Mouse (Mus musculus) brain, embryonic 18.5 days (tissue): Measurements from ENCODE around the gene Sik2.

ENCODE experiments used
- DNase-seq: peaks from one replicate; pipeline ENCODE4 v3.0.0-alpha.2; 2012; ENCODE audit warnings: low read depth, low spot score

The Sik2 gene

DNA sequence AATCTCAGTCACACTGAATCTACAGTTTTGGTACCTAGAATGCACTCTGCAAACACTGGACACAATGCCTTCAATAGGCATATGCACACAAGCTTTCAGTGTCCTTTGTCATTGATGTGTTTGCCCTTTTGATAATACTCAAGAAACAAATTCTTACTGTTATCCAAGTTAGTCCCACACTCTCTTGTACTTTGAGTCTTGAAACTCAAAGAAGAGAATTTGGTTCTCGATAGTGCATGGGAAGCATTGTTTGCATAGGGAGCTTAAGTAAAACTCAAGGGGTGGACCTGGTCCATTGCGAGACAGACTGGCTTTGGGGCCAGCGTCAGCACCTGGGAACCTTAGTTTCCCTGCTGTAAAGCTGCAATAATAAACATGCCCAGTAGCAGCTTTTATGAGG is 90.7 kb downstream of the Sik2 start:
- DNase-seq = no peak

DNA sequence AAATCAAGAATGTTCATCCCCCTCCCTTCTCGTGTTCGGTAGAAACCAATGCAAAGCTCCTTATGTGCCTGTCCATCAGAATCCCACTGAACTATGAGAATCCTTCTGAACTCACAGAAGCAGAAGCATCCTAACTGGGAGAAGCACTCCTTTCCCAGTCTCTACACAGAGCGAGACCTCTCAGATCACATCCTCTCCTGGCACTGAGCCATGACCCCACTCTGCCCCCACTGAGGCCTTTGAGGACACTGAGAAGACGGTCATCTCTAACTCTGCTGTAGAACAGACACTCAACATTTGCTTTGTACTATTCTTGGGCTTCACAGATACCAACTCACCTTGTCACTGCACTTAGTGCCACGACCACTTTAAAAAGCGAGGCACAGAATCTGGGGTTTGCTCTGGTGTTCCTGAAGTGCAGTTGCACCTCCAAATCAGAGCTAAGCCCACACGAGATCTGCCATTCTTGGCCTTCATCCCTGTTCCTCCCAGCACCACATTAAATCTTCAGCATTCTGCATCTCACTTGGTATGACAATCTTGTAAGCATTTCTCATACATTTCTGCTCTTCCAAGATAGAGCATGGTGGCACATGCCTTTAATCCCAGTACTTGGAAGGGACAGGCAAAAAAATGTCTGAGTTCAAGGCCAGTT is 96.9 kb downstream of the Sik2 start:
- DNase-seq = no peak

DNA sequence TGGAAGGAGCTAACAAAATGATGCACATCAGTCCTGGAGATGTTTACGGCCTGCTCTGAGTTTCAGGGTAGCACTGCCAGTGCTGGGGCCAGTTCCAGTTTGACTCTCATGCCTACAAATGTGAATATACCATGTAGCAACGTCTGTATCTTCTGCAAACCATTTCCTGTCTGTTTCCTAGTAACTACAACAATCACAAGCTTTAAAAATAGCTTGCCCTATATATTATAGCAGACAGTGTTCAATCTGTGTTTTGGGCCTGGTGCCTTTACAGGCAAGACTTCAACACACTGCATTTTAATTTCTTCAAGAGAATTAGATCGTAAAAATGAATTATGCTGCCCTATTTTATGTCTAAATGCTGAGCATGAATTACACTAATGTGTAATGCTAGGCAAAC is 103.6 kb downstream of the Sik2 start:
- DNase-seq = no peak

DNA sequence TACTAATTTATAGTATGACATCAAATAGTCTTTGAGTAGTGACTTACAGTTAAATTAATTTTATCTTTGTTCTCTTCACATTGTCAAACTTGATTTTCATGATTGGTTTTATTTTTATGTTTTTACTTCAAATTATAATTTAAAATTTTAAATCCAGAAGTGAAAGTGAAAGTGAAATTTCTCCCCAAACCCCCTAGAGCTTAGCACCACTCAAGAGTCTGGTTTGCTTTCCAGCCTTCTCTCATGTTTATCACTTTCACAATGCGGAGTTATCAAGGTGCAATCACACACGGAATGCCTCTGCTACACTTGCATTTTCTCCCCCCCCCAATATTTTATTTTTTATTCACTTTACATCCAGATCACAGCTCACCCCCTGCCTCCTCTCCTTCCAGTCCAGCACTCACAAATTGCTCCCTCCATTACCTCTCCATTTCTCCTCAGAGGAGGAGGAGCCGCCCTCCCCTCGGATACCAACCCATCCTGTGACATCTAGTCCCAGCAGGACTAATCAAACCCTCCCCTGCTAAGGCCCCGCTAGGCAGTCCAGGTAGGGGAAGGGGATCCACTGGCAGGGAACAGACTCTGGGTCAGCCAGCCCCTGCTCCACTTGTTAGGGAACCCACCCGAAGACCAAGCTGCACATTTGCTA is 104.6 kb downstream of the Sik2 start:
- no peak for DNase-seq

DNA sequence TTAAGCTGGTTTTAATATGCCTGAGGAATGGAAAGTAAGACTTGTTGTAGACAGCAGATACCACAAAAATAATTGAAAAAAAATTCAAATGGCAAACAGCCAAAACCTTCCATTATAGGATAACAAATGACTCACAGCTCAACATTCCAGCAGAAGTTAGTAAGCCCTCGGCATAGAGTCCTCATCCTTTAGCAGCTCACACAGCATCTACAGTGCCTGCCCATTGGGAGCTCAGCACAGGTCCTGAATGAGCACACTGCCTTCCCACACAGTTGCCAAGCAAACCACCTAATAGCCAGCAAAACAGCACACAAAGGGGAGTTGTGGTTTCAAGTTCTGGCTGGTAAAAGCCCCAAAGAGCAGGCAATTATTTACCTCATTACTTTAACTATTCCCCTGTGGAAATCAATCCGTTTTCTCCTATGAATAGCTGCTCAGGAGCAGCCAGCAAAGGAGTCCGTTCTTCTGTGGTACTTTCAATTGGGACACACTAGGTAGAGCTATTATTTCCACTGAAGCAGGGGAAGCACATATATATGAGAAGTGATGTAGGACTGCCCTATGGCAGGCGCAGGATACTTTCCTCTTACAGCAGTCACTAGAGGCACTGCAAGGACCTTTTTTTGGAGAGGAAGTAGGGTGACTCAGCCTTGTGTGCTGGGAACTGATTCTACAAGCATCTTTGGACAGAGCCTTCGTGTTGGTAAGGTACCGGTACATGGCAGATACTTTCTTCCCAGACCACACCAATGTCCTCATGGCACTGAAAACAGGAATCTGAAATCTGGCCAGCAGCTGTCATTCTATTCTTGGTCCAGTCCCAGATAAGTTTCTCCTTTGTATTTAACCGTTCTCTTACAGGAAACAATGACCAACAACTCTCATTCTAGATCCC is 108.6 kb downstream of the Sik2 start:
- no peak for DNase-seq

DNA sequence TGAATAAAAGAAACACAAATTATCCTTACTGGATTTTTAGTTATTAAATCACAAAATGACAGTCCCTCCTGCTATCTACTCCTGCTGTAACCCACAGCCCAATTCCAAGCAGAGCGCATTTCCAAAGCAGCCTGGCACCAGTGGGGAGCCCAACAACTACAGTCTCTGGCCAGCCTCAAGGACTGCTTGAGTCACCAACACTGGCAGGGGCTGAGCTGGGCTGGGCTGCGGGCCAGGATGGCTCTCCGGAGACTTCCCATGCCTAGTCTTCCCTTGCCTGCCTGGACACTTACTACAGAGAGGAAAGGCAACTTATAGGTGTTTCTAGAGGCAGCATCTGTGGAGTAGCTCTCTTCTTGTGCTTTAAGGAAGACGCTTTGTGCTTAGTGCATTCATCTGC is 115.2 kb downstream of the Sik2 start:
- DNase-seq = no peak

DNA sequence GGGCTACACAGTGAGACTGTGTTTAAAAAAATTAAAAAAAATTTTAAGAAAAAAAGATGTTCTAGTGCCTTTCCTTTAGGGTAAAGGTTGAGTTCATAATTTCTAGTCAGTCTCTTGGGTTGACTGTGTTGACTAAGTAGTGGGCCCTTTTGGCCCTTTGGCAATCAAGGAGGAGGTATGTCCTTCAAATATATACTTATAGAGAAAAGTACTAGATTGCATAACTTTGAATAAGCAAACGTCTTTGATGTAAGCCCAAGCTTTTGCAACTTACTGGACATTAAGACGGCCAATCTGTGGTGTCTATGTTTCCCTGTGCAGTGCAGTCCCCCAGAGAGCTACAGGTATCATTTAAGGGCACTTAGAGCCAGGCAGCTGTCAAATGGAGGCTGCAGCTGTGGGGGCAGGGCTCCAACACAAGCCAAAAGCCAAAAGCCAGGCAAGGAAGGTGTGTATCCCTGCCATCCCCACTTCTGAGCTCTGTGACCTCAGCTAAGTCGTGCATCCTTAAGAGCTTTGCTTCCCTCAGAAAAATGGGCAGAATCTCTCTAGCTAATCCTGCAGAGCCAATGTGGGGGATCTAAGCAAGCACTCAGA is 118.3 kb downstream of the Sik2 start:
- no peak for DNase-seq

DNA sequence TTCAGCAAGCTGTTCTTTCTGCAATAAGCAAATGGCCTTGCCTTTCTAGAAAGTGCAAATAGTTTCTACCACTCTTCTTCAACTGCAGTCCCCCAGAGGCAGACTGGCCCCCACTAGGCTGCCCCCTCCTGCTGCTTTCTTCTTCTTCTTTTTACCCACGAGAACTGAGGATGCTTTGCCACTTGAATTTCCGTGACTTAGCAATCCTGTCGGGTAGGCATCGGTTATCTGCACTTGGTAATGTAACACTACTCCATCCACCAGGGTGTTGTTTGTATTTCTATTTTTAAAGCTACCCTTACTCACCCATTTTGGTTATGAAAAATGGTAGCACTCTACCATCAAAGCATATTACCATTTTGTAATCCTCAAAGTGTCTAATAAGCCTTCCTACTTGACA is 118.9 kb downstream of the Sik2 start:
- DNase-seq = no peak

DNA sequence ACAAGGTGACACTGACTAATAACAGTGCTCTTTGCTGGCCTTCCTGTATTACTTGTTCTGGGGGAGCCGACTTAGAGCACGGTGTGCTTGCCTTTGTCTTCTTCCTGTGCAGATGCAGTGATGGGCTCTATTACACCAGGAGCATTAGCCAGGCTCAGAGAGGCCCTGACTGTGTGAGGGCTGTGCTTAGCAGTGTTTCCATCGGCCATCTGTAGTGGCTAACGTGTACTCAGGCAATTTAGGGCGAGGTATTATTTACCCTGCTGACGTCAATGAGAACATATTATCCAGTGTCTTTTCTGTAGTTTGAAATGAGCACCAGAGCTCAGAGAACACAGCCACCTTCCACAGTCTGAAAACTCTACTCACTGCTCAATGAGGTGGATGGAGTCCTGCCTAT is 119.7 kb downstream of the Sik2 start:
- no peak for DNase-seq

DNA sequence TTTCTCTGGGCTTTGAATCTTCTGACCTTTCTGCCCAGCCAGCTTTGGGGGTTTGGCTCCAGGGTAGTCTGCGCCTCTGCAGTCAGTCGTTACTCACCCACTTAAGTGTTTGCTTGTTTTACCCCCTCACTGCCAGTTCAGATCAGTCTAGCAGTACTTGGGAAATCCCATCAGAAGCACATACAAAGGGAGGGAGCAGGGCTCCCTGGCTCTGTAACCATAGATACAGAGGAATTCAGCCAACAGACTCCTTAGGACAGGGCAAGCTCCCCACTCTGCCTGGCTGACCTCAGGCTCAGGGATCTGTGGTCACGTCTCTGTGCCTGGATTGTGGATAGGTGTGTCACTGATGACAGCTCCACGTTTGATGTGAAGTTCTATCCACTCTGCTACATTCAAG is 121.5 kb downstream of the Sik2 start:
- DNase-seq = no peak

DNA sequence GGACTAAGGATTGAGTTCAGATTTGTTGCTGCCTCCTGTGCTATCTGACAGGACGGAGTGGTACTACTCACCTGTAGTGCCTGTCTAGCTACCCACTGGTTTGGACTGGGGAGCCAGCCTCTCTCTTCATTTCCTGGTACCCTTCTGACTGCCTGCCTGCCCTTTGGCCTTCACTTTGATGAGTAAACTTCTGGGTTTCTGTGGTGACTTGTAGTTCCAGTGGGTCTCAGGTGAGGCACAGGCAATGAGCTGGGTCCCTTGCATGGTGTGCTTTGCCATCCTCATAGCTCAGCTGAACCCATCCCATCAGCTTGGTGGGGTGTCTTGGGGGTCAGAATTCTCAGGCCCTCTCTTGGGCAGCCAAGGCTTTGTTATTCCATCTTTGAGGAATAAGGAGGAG is 122.0 kb downstream of the Sik2 start:
- DNase-seq = no peak

DNA sequence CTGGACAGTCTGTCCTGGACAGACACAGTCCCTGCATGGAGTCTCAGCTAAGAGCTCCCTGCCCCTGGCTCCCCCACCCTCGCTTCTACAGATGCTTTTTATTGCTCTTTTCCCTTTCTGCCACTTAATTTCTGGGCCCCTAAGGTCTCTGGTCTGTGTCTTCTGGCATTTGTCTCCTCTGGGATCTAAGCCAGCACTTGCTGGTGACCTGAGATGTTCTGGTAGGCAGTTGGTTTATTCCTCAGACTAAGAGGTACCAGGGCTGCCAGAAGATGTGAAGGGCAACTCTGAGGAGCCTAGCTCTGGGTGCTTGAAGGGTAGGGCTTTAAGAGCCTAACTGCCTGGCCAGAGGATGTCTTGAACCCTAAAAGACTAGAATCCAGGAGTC is 123.3 kb downstream of the Sik2 start:
- DNase-seq = no peak

DNA sequence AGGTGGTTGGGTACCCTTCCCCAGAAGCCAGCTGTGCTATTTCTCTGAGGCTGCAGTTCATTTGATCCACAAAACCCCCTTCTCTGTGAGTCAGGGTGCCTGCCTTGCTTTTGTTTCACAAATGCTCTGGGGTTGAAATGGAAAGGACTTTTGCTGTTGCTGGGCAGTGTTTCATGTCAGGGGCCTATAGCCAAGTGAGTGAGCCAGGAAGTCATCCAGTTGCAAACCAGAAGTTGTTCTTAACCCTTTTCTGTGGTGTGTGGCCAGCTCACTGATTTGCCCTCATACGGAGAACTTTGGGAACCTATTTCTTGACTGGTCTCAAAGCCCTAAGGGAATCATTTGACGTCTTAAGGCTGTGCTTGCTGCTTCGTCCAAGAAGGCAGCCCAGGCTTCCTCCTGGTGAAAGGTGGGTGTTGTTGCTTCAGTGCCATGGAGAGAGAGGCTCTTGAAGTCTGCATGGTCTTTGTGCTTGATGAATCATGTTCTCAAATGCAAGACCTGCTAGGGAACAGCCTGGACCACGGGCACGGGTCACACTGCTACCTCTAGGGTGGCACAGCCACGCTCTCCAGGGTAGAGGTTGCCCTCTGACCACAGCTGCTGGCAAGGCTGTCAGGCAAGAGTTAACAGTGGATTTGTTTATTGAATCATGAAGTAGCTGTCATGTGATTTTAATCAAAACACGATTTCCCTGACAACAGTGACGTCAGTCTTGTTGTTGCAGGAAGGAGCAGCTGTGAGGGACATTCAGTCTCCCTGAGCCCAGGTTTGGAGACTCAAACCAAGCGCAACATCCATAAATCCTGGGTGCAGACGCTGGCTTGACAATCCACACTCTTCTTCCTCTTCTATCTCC is 123.9 kb downstream of the Sik2 start:
- DNase-seq = peak; percentile 30

DNA sequence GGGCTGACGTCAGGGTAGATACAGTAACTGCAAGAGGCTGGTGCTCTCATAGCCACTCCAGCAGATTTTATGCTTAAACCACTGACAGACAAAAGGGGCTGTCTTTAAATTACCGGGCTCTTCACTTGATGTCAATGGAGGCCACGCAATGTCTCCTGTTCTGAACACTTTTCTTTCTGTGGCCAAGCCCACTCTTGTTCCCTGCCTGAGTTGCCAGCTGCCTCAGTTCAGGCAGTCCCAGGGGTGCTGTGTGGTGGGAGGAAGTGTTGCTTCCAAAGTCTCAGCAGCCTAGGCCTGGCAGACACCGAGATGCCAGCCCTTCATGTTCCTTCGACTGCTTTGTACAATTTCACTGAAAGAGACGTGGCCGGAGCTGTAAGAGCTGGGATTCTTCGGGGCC is 124.8 kb downstream of the Sik2 start:
- no peak for DNase-seq

DNA sequence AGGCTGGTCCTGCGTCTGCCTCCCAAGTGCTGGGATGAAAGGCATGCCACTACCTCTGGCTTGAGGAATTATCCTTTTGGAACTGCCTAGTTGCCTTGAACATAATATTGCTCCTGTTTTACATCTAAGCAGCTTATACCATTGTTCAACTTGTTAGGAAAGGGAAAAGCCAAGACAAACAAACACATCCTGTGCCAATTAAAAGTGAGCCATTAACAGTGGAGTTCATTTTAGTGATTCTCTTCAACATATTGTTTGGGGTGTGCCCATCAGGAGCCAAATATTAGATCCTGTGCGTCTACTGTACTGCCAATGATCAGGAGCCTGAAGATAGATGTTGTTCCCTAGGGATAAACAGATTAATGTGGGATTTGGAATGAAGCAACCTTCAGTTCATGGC is 126.7 kb downstream of the Sik2 start:
- DNase-seq = no peak

DNA sequence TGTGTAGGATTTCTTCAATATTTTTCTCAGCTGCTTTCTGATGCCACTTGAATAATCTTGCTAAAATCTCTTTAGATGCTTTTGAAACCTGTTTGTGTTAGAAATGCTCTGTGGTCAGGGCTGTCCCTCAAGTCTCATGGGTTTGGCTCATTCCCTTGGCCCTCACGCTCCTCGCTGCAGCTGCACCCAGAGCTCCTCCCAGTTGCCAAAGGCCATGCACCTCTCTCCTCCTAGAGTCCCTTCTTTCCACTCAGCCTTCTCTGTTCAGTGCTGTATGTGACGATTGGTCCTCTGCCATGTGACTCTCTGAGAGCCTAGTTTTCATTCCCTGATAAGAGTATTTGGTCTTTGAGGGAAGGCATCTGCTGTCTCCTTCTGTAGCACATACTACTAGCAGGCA is 131.4 kb downstream of the Sik2 start:
- no peak for DNase-seq

DNA sequence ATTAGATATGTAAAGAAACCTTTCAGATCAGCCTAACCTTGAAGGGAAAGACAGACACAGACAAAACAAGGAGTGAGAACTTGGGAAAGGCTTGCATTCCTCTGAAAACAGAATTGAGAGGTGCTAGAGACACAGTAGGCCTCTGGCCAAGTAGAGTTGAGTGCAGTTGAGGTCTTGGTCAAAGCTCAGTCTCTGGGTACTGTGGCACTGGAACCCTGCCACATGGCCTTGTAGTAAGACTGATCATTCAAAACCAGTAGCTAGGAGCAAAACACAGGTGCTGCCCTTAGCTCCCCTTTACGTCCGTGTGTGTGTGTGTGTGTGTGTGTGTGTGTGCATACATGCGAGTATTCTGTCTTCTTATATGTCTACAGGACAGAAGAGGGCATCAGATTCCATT is 132.6 kb downstream of the Sik2 start:
- DNase-seq = no peak

DNA sequence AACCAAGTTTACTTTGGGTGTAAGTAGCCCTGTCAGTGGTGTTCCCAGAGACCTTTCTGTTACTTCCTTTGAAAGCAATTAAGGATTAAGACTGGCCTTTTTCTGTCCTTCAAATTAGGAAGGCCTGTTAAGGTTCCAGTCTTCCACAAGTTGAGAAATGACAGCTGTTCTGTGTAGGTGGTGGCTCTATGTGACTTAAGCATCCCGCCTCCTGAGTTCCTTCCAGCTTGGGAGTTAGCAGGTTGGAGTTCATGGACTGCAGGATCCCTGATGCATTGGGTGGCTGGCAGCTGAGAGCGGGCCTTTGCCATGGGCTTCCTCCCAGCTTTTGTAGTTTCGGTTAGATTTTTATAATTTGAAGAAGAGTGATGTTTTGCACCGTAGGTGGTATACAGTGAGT is 133.4 kb downstream of the Sik2 start:
- no peak for DNase-seq

DNA sequence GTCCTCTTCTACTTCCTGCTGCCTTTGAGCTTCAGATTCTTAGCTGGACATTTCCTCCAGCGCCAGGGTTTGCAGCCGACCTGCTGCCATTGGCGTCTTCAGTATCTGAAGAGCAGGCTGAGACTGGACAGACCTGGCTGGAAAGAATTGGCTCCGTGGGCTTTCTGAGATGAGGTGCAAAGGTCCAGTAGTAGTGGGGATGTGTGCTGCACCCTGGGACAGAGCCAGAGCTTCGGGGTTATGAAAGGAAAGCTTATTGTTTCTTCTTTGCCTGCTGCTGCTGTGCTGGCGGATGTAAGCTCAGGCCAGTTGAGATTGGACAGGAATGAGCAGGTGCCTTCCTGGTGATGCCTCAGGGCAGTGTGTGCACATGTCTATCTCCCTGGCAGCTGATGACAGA is 134.8 kb downstream of the Sik2 start:
- DNase-seq = no peak

DNA sequence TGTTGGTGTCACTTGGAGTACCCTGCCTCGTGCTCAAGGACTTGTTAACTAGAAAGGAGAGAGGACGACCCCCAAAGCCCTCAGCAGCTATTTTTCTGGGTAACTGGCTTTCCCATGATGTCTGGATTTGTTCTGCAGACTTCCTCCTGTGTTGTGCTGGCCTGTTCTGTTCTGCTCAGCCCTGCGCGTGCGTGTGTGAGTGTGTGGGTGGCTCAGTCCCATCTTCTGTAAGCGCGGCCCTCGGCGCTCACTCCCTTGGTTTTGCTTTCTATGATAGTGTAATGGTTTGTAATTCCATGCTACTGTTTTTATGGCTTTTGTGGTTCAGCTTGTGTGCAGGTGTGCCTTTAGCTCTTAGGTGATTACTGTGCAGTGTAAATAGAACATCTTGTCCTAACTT is 135.7 kb downstream of the Sik2 start:
- DNase-seq = no peak

DNA sequence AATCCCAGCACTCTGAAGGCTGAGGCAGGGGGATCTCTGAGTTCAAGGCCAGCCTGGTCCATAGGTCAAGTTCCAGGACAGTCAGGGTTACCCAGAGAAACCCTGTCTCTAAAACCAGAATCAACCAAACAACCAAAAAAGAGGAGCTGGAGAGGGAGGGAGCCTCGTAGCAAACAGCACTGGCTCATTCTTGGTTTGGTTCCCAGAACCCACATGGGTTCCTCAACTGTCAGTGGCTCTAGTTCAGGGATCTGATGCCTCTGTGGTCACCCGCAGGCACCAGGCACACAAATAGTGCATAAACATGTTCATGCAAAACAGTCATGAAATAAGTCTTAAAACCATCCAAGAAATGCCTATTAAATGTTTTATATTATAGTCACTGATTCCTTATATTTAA is 140.7 kb downstream of the Sik2 start:
- no peak for DNase-seq

DNA sequence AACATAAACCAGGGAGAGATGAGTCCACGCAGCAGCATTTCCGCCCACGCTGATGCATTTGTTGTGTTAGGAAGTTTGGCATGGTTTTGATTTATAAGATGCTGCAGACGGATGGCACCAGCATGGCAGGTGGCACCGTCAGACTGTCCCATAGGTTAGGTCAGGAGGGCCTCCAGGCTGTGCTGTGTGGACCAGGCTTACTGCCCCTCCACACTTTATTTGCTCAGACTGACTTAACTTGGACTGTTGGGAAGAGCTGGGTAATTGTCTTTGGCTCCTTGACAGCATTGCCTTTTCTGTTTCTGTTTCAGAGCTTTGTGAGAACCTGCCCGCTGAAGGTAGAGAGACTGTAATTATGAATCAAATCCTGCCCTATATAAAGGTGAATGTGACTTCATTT is 141.9 kb downstream of the Sik2 start:
- no peak for DNase-seq
